Mouse (Mus musculus): ENCODE data around the gene Shkbp1. TPM values are rescaled to one million over a fixed set of nuclear protein-coding genes. Genes with fewer than 3 reads are reported as not detected.

The Shkbp1 gene
- polyA plus RNA-seq, 2 experiments = 30.5 to 58.7 TPM

- ATAC-seq (ENCODE audit: low FRiP score, low read depth) = peak; percentile 58
These were observed 24.9 kb downstream of the Shkbp1 start for GRCm38 (mm10) chr7:27330709-27331540.

DNA sequence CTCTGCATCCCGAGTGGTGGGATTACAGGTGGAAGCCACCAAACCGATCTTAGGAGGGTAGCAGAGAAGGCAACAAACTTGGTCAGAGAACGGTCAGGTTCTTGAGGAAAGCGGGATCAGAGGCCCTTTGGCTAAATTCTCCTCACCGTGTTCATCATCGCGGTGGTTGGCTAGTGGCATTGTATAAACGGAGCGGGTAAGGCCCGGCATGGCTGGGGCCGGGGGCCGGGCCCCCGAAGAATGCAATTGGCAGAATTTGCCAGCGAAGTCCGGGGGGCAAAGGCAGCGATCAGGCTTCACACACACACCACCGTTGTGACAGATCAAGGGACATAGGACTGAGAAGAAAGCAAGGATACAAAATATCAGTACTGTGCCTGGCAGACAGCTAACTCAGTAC is 25.8 kb downstream of the Shkbp1 start:
- H3K4me1 ChIP-seq (ENCODE audit: control insufficient read depth, insufficient read depth, low read length) = peaks cover 54% of the 10 kb centered on the region

More at GRCm38 (mm10) chr7:27330709-27331540, 24.9 kb downstream of the Shkbp1 start:
- no peak overlapping the region; the same call in 1 of the 2 replicates for H3K27ac ChIP-seq (replicated peaks; ENCODE audit: low read depth, low read length)
- H3K27me3 ChIP-seq (ENCODE audit: control insufficient read depth, insufficient read depth, low read length) = peaks cover 77% of the 10 kb centered on the region
- H3K4me1 ChIP-seq (ENCODE audit: control insufficient read depth, insufficient read depth, low read length) = peaks cover 49% of the 10 kb centered on the region
- H3K36me3 ChIP-seq (ENCODE audit: control insufficient read depth, insufficient read depth, low read length) = peaks cover 5% of the 10 kb centered on the region; the same call in 1 of the 2 replicates
- peak overlapping the region; percentile 50 for H3K4me3 ChIP-seq (replicated peaks; ENCODE audit: low read length)
- H3K9ac ChIP-seq (ENCODE audit: low read depth, low read length, severe bottlenecking) = peak overlapping the region; percentile 40; the same call in 1 of the 2 replicates
- no peaks in the 10 kb centered on the region for H3K9me3 ChIP-seq (ENCODE audit: control insufficient read depth, low read length)
- H3K4me2 ChIP-seq (replicated peaks; ENCODE audit: low read depth, low read length, severe bottlenecking) = peak overlapping the region; percentile 94
- DNase-seq (ENCODE audit: low spot score) = peak; percentile 93
- WGBS = under 1% methylated on average over 39 of the region's 39 CpGs
- no peak for TF ChIP-seq POLR2A (IDR thresholded peaks at IDR 0.05; ENCODE audit: borderline replicate concordance, extremely low read depth, insufficient read depth, insufficient read length)

DNA sequence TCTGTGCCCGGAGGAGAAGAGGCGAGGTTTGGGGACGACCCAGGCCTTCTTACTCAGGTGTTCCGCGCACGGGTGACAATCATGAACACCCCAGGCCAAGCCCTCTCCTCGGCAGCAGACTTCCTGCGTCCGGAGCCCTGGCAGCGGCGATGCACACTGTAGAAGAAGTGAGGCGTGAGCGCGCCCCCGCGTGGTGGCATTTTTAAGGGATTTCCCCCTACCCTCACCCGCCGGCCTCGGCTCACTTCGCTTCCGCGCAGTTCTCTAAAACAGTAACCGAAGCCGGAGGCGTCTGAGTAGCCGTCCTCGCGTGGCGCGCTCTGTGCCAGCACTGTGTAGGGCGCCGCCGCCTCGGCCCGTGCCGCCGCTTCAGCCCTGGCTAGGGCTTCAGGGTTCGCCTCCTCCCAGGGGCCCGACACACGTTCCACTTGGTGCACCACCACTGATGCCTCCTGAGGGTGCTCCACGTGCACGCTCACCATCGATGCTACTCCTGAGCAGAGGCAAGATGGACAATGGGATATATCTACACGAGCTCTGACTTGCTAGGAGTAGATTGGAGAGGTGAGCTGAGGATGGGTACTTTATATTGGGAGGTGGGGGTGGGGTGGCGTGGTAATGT is 26.4 kb downstream of the Shkbp1 start:
- no peaks in the 10 kb centered on the region for H3K9me3 ChIP-seq (ENCODE audit: control insufficient read depth, low read length)
- 0 out of 2 replicates have a peak overlapping the region, but pooled peaks have one; percentile 34 for H3K9ac ChIP-seq (ENCODE audit: low read depth, low read length, severe bottlenecking)
- H3K27me3 ChIP-seq (ENCODE audit: control insufficient read depth, insufficient read depth, low read length) = peaks cover 75% of the 10 kb centered on the region
- ATAC-seq (ENCODE audit: low FRiP score, low read depth) (peak; percentile 32; the same call in 1 of the 2 replicates), DNase-seq (ENCODE audit: low spot score) (peak; percentile 91)
- peak overlapping the region; percentile 50 for H3K4me2 ChIP-seq (replicated peaks; ENCODE audit: low read depth, low read length, severe bottlenecking)
- TF ChIP-seq POLR2A (IDR thresholded peaks at IDR 0.05; ENCODE audit: borderline replicate concordance, extremely low read depth, insufficient read depth, insufficient read length) = no peak
- peak overlapping the region; percentile 29 for H3K4me3 ChIP-seq (replicated peaks; ENCODE audit: low read length)
- H3K4me1 ChIP-seq (ENCODE audit: control insufficient read depth, insufficient read depth, low read length) = peaks cover 52% of the 10 kb centered on the region
- 8% methylated on average over 38 of the region's 45 CpGs for WGBS
- H3K27ac ChIP-seq (replicated peaks; ENCODE audit: low read depth, low read length) = no peak overlapping the region
- H3K36me3 ChIP-seq (ENCODE audit: control insufficient read depth, insufficient read depth, low read length) = peaks cover 5% of the 10 kb centered on the region; the same call in 1 of the 2 replicates

More for the DNA sequence above, 25.8 kb downstream of the Shkbp1 start:
- H3K27ac ChIP-seq (replicated peaks; ENCODE audit: low read depth, low read length) = no peak overlapping the region
- ATAC-seq (ENCODE audit: low FRiP score, low read depth) = no peak
- H3K9me3 ChIP-seq (ENCODE audit: control insufficient read depth, low read length) = no peaks in the 10 kb centered on the region
- H3K9ac ChIP-seq (ENCODE audit: low read depth, low read length, severe bottlenecking) = 0 out of 2 replicates have a peak overlapping the region, but pooled peaks have one; percentile 34
- no peak for TF ChIP-seq POLR2A (IDR thresholded peaks at IDR 0.05; ENCODE audit: borderline replicate concordance, extremely low read depth, insufficient read depth, insufficient read length)
- H3K4me3 ChIP-seq (replicated peaks; ENCODE audit: low read length) = peak overlapping the region; percentile 50; the same call in 1 of the 2 replicates
- DNase-seq (ENCODE audit: low spot score) = no peak
- WGBS = 24% methylated on average over 17 of the region's 17 CpGs
- peaks cover 5% of the 10 kb centered on the region; the same call in 1 of the 2 replicates for H3K36me3 ChIP-seq (ENCODE audit: control insufficient read depth, insufficient read depth, low read length)
- peaks cover 77% of the 10 kb centered on the region for H3K27me3 ChIP-seq (ENCODE audit: control insufficient read depth, insufficient read depth, low read length)
- peak overlapping the region; percentile 94 for H3K4me2 ChIP-seq (replicated peaks; ENCODE audit: low read depth, low read length, severe bottlenecking)

DNA sequence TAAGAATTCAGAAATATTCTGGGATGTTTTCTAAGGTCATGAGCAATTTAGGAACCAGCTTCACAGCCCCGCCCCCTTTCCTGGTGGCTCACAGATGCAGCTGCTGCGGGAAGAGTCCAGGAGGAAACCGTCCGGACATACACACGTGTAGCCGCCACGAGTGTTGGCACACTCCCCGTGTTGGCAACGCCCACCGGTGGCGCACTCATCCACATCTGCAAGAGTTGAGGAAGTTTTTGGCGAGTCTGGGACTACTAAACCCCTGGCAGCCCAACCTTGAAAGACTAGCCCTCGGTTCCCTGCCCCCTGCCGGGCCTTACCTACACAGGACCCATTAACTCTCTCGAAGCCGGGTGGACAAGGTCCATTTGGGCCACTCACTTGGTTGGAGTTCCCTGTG is 27.2 kb downstream of the Shkbp1 start:
- H3K4me2 ChIP-seq (replicated peaks; ENCODE audit: low read depth, low read length, severe bottlenecking) = no peak overlapping the region
- ATAC-seq (ENCODE audit: low FRiP score, low read depth) (no peak), DNase-seq (ENCODE audit: low spot score) (no peak)
- TF ChIP-seq POLR2A (IDR thresholded peaks at IDR 0.05; ENCODE audit: borderline replicate concordance, extremely low read depth, insufficient read depth, insufficient read length) = no peak
- no peak overlapping the region for H3K27ac ChIP-seq (replicated peaks; ENCODE audit: low read depth, low read length)
- peaks cover 67% of the 10 kb centered on the region for H3K27me3 ChIP-seq (ENCODE audit: control insufficient read depth, insufficient read depth, low read length)
- 35% methylated on average over 16 of the region's 16 CpGs for WGBS
- peaks cover 44% of the 10 kb centered on the region for H3K4me1 ChIP-seq (ENCODE audit: control insufficient read depth, insufficient read depth, low read length)
- peaks cover 5% of the 10 kb centered on the region for H3K36me3 ChIP-seq (ENCODE audit: control insufficient read depth, insufficient read depth, low read length)
- no peak overlapping the region for H3K9ac ChIP-seq (ENCODE audit: low read depth, low read length, severe bottlenecking)
- no peaks in the 10 kb centered on the region for H3K9me3 ChIP-seq (ENCODE audit: control insufficient read depth, low read length)
- H3K4me3 ChIP-seq (replicated peaks; ENCODE audit: low read length) = no peak overlapping the region

GRCm38 (mm10) chr7:27328161-27328560 is 27.7 kb downstream of the Shkbp1 start:
- 84% methylated on average over 11 of the region's 11 CpGs for WGBS

More at GRCm38 (mm10) chr7:27328161-27328560, 27.7 kb downstream of the Shkbp1 start:
- Histone ChIP-seq H3K27ac (replicated peaks; ENCODE audit: low read depth, low read length) (no peak overlapping the region), H3K9me3 (ENCODE audit: control insufficient read depth, low read length) (no peaks in the 10 kb centered on the region), H3K27me3 (ENCODE audit: control insufficient read depth, insufficient read depth, low read length) (peaks cover 65% of the 10 kb centered on the region), H3K4me1 (ENCODE audit: control insufficient read depth, insufficient read depth, low read length) (peaks cover 42% of the 10 kb centered on the region), H3K4me2 (replicated peaks; ENCODE audit: low read depth, low read length, severe bottlenecking) (no peak overlapping the region), H3K4me3 (replicated peaks; ENCODE audit: low read length) (no peak overlapping the region), H3K36me3 (ENCODE audit: control insufficient read depth, insufficient read depth, low read length) (peaks cover 5% of the 10 kb centered on the region), H3K9ac (ENCODE audit: low read depth, low read length, severe bottlenecking) (no peak overlapping the region)
- TF ChIP-seq POLR2A (IDR thresholded peaks at IDR 0.05; ENCODE audit: borderline replicate concordance, extremely low read depth, insufficient read depth, insufficient read length) = no peak
- no peak for ATAC-seq (ENCODE audit: low FRiP score, low read depth)
- no peak for DNase-seq (ENCODE audit: low spot score)
